Mouse (Mus musculus) myocyte (in vitro differentiated cells): ENCODE measurements around the gene Gm17387.

Experiments
- CEBPB ChIP-seq: IDR thresholded peaks from 2 replicates; pipeline ENCODE4 v1.6.1; 2011; ENCODE audit warnings: mild to moderate bottlenecking, moderate library complexity; ENCODE audit not compliant: poor library complexity, insufficient read depth, severe bottlenecking
- E2F4 ChIP-seq: IDR thresholded peaks from one replicate; pipeline ENCODE4 v1.6.1; 2011; ENCODE audit warnings: mild to moderate bottlenecking, control low read depth, moderate library complexity; ENCODE audit not compliant: insufficient read depth
- MYOD1 ChIP-seq, 3 experiments: IDR thresholded peaks; one replicate each; pipeline ENCODE4 v1.6.1; 2011; ENCODE audit warnings: control low read depth in 2 of 3, low read depth in 2 of 3, mild to moderate bottlenecking in 2 of 3, moderate library complexity in 1 of 3; ENCODE audit not compliant: insufficient read length in 2 of 3, control insufficient read depth in 1 of 3
- POLR2A ChIP-seq: IDR thresholded peaks from one replicate; pipeline ENCODE4 v1.6.1; 2011; ENCODE audit warnings: low read depth, mild to moderate bottlenecking, control low read depth, moderate library complexity; ENCODE audit not compliant: insufficient read length
- POLR2AphosphoS2 ChIP-seq: IDR thresholded peaks from one replicate; pipeline ENCODE4 v1.6.1; 2011; ENCODE audit warnings: low read depth, control low read depth; ENCODE audit not compliant: insufficient read length
- REST ChIP-seq: IDR thresholded peaks from one replicate; pipeline ENCODE4 v1.6.1; 2011; ENCODE audit warnings: mild to moderate bottlenecking, control low read depth, moderate library complexity; ENCODE audit not compliant: insufficient read depth, insufficient read length
- SRF ChIP-seq: IDR thresholded peaks from one replicate; pipeline ENCODE4 v1.6.1; 2011; ENCODE audit warnings: low read depth; ENCODE audit not compliant: control insufficient read depth, insufficient read length
- TCF12 ChIP-seq: IDR thresholded peaks from one replicate; pipeline ENCODE4 v1.6.1; 2011; ENCODE audit warnings: mild to moderate bottlenecking, control low read depth; ENCODE audit not compliant: poor library complexity, insufficient read depth, severe bottlenecking
- TCF3 ChIP-seq: IDR thresholded peaks from one replicate; pipeline ENCODE4 v1.6.1; 2011; ENCODE audit warnings: low read depth, control low read depth; ENCODE audit not compliant: insufficient read length
- USF1 ChIP-seq: IDR thresholded peaks from one replicate; pipeline ENCODE4 v1.6.1; 2011; ENCODE audit warnings: low read depth, mild to moderate bottlenecking, control low read depth, moderate library complexity

GRCm38 (mm10) chr7:141068351-141068750 is 39.4 kb downstream of the Gm17387 start:
- TF ChIP-seq TCF3 = no peak
- no peak for TF ChIP-seq E2F4
- TF ChIP-seq USF1 = no peak
- no peak for TF ChIP-seq POLR2AphosphoS2
- no peak for TF ChIP-seq POLR2A
- TF ChIP-seq REST = no peak
- TF ChIP-seq TCF12 = no peak
- no peak for TF ChIP-seq MYOD1 (IDR thresholded peaks at IDR 0.05; ENCODE audit: control insufficient read depth in 1 of 3, insufficient read length in 2 of 3, low read depth in 2 of 3)
- no peak for TF ChIP-seq CEBPB
- no peak for TF ChIP-seq SRF
